Mouse (Mus musculus) liver, embryonic 14.5 days (tissue): ENCODE measurements at regions not wholly inside any gene's neighbourhood (a gene's known extent, or its start where the extent isn't known, plus 50 kb on each side); places are given as distances from the start of the nearest gene placed in this dataset.

Source experiments
- CTCF ChIP-seq: IDR thresholded peaks from 2 replicates; pipeline ENCODE4 v1.5.1; 2016; ENCODE audit warnings: antibody characterized with exemption, low read depth, control low read depth
- EP300 ChIP-seq: IDR thresholded peaks from 2 replicates; pipeline ENCODE4 v1.6.1; 2016; ENCODE audit warnings: antibody characterized with exemption, low read depth

- no peak for TF ChIP-seq CTCF
- no peak for TF ChIP-seq EP300
Observed at GRCm38 (mm10) chr12:16239792-16240191, 371.0 kb downstream of the Lpin1 start.
